Mouse (Mus musculus): ENCODE measurements around the gene Slc27a2. TPM values are rescaled to one million over a fixed set of nuclear protein-coding genes. Genes with fewer than 3 reads are reported as not detected.

The Slc27a2 gene
- polyA plus RNA-seq, 1 experiment from 2014 or later, result 5.2 TPM

GRCm38 (mm10) chr2:126563411-126564105 is 11.4 kb downstream of the Slc27a2 start:
- Histone ChIP-seq H3K4me2 (no peak overlapping the region), H3K4me1 (no peaks in the 10 kb centered on the region), H3K9ac (no peak overlapping the region), H3K9me3 (no peaks in the 10 kb centered on the region), H3K27me3 (no peaks in the 10 kb centered on the region), H3K27ac (no peak overlapping the region), H3K36me3 (replicated peaks) (no peaks in the 10 kb centered on the region), H3K4me3 (replicated peaks) (no peak overlapping the region)
- 78% methylated on average over 17 of the region's 17 CpGs for WGBS
- no peak for ATAC-seq (ENCODE audit: low FRiP score)

- ATAC-seq (ENCODE audit: low FRiP score), result no peak
- 82% methylated on average over 1 of the region's 1 CpGs for WGBS
- no peak overlapping the region for H3K4me3 ChIP-seq (replicated peaks)
Observed at GRCm38 (mm10) chr2:126572163-126572562, 20.0 kb downstream of the Slc27a2 start.

GRCm38 (mm10) chr2:126572747-126573146 is 20.5 kb downstream of the Slc27a2 start:
- Histone ChIP-seq H3K4me2 (no peak overlapping the region), H3K9me3 (no peaks in the 10 kb centered on the region), H3K4me1 (no peaks in the 10 kb centered on the region), H3K9ac (no peak overlapping the region), H3K27ac (no peak overlapping the region), H3K4me3 (replicated peaks) (no peak overlapping the region), H3K27me3 (no peaks in the 10 kb centered on the region), H3K36me3 (replicated peaks) (no peaks in the 10 kb centered on the region)
- no peak for ATAC-seq (ENCODE audit: low FRiP score)
- WGBS, result 95% methylated on average over 4 of the region's 4 CpGs

More at GRCm38 (mm10) chr2:126572163-126572562, 20.0 kb downstream of the Slc27a2 start:
- no peaks in the 10 kb centered on the region for H3K27me3 ChIP-seq
- H3K4me1 ChIP-seq, result no peaks in the 10 kb centered on the region
- no peak overlapping the region for H3K9ac ChIP-seq
- H3K4me2 ChIP-seq, result no peak overlapping the region
- no peaks in the 10 kb centered on the region for H3K36me3 ChIP-seq (replicated peaks)
- H3K9me3 ChIP-seq, result no peaks in the 10 kb centered on the region
- H3K27ac ChIP-seq, result no peak overlapping the region

- Histone ChIP-seq H3K4me1 (no peaks in the 10 kb centered on the region), H3K27me3 (no peaks in the 10 kb centered on the region), H3K27ac (no peak overlapping the region), H3K4me2 (no peak overlapping the region), H3K4me3 (replicated peaks) (no peak overlapping the region), H3K36me3 (replicated peaks) (no peaks in the 10 kb centered on the region), H3K9ac (no peak overlapping the region), H3K9me3 (no peaks in the 10 kb centered on the region)
- WGBS, result 83% methylated on average over 11 of the region's 11 CpGs
- ATAC-seq (ENCODE audit: low FRiP score), result no peak
Observed at GRCm38 (mm10) chr2:126575391-126576176, 23.4 kb downstream of the Slc27a2 start.

GRCm38 (mm10) chr2:126577362-126577761 is 25.2 kb downstream of the Slc27a2 start:
- Histone ChIP-seq H3K4me1 (no peaks in the 10 kb centered on the region), H3K27me3 (no peaks in the 10 kb centered on the region), H3K27ac (no peak overlapping the region), H3K4me3 (replicated peaks) (no peak overlapping the region), H3K9me3 (no peaks in the 10 kb centered on the region), H3K9ac (no peak overlapping the region), H3K4me2 (no peak overlapping the region), H3K36me3 (replicated peaks) (no peaks in the 10 kb centered on the region)
- 86% methylated on average over 5 of the region's 5 CpGs for WGBS
- ATAC-seq (ENCODE audit: low FRiP score), result no peak

GRCm38 (mm10) chr2:126579282-126579681 is 27.1 kb downstream of the Slc27a2 start:
- Histone ChIP-seq H3K9me3 (no peaks in the 10 kb centered on the region), H3K36me3 (replicated peaks) (no peaks in the 10 kb centered on the region), H3K4me3 (replicated peaks) (no peak overlapping the region), H3K27me3 (no peaks in the 10 kb centered on the region), H3K4me2 (no peak overlapping the region), H3K9ac (no peak overlapping the region), H3K4me1 (no peaks in the 10 kb centered on the region), H3K27ac (no peak overlapping the region)
- ATAC-seq (ENCODE audit: low FRiP score), result no peak
- 81% methylated on average over 1 of the region's 1 CpGs for WGBS

GRCm38 (mm10) chr2:126583960-126584359 is 31.8 kb downstream of the Slc27a2 start:
- no peaks in the 10 kb centered on the region for H3K36me3 ChIP-seq (replicated peaks)
- no peak overlapping the region for H3K4me2 ChIP-seq
- WGBS, result 86% methylated on average over 6 of the region's 6 CpGs
- no peaks in the 10 kb centered on the region for H3K9me3 ChIP-seq
- no peak overlapping the region for H3K9ac ChIP-seq
- H3K4me3 ChIP-seq (replicated peaks), result no peak overlapping the region
- no peaks in the 10 kb centered on the region for H3K27me3 ChIP-seq
- no peak overlapping the region for H3K27ac ChIP-seq
- no peak for ATAC-seq (ENCODE audit: low FRiP score)
- no peaks in the 10 kb centered on the region for H3K4me1 ChIP-seq

- H3K36me3 ChIP-seq (replicated peaks), result no peaks in the 10 kb centered on the region
- no peak overlapping the region for H3K4me3 ChIP-seq (replicated peaks)
- WGBS, result 84% methylated on average over 8 of the region's 8 CpGs
- H3K27me3 ChIP-seq, result no peaks in the 10 kb centered on the region
- no peaks in the 10 kb centered on the region for H3K9me3 ChIP-seq
- no peaks in the 10 kb centered on the region for H3K4me1 ChIP-seq
- ATAC-seq (ENCODE audit: low FRiP score), result no peak
- no peak overlapping the region for H3K9ac ChIP-seq
- no peak overlapping the region for H3K27ac ChIP-seq
- H3K4me2 ChIP-seq, result no peak overlapping the region
Observed at GRCm38 (mm10) chr2:126584621-126585369, 32.6 kb downstream of the Slc27a2 start.

- Histone ChIP-seq H3K4me1 (no peaks in the 10 kb centered on the region), H3K9me3 (no peaks in the 10 kb centered on the region), H3K4me2 (no peak overlapping the region), H3K36me3 (replicated peaks) (no peaks in the 10 kb centered on the region), H3K9ac (no peak overlapping the region), H3K27ac (no peak overlapping the region), H3K27me3 (no peaks in the 10 kb centered on the region), H3K4me3 (replicated peaks) (no peak overlapping the region)
- 85% methylated on average over 3 of the region's 3 CpGs for WGBS
- no peak for ATAC-seq (ENCODE audit: low FRiP score)
Observed at GRCm38 (mm10) chr2:126587468-126587867, 35.3 kb downstream of the Slc27a2 start.

GRCm38 (mm10) chr2:126591304-126591703 is 39.1 kb downstream of the Slc27a2 start:
- Histone ChIP-seq H3K9ac (no peak overlapping the region), H3K27ac (no peak overlapping the region), H3K36me3 (replicated peaks) (no peaks in the 10 kb centered on the region), H3K9me3 (no peaks in the 10 kb centered on the region), H3K4me1 (no peaks in the 10 kb centered on the region), H3K4me3 (replicated peaks) (no peak overlapping the region), H3K4me2 (no peak overlapping the region), H3K27me3 (no peaks in the 10 kb centered on the region)
- no peak for ATAC-seq (ENCODE audit: low FRiP score)
- 94% methylated on average over 4 of the region's 4 CpGs for WGBS

GRCm38 (mm10) chr2:126593831-126594610 is 41.8 kb downstream of the Slc27a2 start:
- WGBS, result 39% methylated on average over 26 of the region's 26 CpGs
- no peak overlapping the region for H3K27ac ChIP-seq
- H3K9ac ChIP-seq, result peak overlapping the region; percentile 38
- peak overlapping the region; percentile 24 for H3K4me3 ChIP-seq (replicated peaks)
- H3K4me1 ChIP-seq, result 0 out of 2 replicates have a peak, but pooled peaks cover 2% of the 10 kb centered on the region
- peak overlapping the region; percentile 50 for H3K4me2 ChIP-seq
- H3K27me3 ChIP-seq, result no peaks in the 10 kb centered on the region
- no peaks in the 10 kb centered on the region for H3K36me3 ChIP-seq (replicated peaks)
- no peaks in the 10 kb centered on the region for H3K9me3 ChIP-seq
- 0 out of 2 replicates have a peak, but pooled peaks have one; percentile 41 for ATAC-seq (ENCODE audit: low FRiP score)
